Mouse (Mus musculus) layer of hippocampus, adult 18-20 months (tissue): Measurements from ENCODE around the gene Hrg. TPM values are rescaled to one million over a fixed set of nuclear protein-coding genes. Genes with fewer than 3 reads are reported as not detected.
"Not testable (repeated sequence)": the region's sequence is repeated elsewhere in the genome, so short reads cannot be mapped to it uniquely, and the experiment has no call there.

Experiments used
- DNase-seq, 2 experiments: peaks; one replicate each; pipeline ENCODE4 v3.0.0; 2022; ENCODE audit warnings: low spot score in 2 of 2
- total RNA-seq, 2 experiments: library from RNA; stranded (reverse); gene quantifications; 2 replicates each; pipeline ENCODE4 v1.2.3; 2021

Gene Hrg
- total RNA-seq, 2 experiments from 2014 or later, result not detected

GRCm38 (mm10) chr16:22956085-22956439 is 5.2 kb downstream of the Hrg start:
- no peak for DNase-seq

- no peak for DNase-seq
Measured at GRCm38 (mm10) chr16:22961073-22961472, 10.2 kb downstream of the Hrg start.

- DNase-seq, result no peak
Measured at GRCm38 (mm10) chr16:22962256-22962655, 11.4 kb downstream of the Hrg start.

DNA sequence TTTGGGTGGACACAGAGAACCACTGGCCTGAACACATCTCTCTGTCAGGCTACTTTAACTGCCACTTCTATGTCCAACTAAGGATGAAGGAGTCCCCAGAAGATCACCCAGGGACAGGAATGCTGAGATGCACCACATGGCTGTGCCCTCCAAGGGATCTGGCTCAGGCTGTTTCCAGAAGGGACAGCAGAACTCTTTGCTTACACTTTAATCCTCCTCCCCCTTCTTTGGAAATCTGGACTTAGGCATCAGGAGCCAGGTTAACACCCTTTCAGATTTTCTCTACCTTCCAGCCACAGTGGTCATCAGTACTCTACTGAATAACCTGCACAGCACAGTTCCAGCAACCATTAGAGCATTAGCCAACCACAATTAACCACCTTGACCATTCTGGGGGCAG is 12.4 kb downstream of the Hrg start:
- DNase-seq, result no peak

DNA sequence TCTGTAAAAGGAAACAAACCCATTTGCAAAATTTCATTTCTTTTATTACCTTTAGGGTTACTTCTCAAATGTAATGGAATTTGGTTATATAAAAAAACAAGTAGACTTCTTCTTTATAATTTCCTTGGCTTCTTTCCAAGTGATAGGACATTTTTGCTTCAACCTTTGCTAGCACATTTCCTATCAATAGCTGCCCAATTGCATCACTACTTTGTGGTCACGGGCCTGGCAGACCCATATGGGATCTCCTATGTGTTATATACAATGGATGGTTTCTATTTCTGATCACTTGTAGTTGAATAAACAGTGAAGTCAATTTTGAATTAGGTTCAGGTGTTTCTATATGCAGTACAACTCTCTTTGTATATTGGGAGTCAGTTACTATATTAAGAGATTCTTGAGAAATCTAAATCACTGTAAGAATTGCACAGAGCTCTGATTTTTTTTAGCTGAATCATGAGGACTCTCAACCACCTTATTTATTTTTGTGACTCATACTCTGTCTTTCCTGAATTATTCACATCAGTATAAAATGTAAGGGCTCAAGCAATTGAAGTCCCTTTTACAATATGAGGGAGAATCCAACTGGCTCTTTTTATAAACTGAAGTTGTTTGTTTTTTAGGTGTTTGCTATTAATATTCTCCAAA is 16.6 kb downstream of the Hrg start:
- no peak for DNase-seq

DNA sequence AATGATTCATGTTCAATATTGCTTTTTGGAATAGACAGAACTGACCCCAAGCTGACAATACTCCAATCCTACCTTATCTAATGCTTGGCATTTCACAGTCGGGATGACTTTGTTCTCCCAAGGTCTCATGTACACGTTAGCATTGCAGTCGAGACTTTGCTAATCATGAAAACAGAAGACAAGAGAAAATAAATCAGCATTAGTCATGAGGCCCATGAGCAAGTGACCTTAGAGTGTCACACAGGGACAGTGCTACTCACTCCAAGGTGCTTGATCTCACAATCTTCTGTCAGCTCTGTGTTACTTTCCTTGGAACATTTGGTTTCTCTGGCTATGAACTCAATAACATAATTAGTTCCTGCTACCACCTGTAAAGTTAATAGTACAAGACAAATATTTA is 46.1 kb downstream of the Hrg start:
- not testable (repeated sequence) for DNase-seq

Other genes starting within 250 kb of the Hrg start
- not detected for gene Crygs, start 139.5 kb upstream of the Hrg start, total RNA-seq
- 10 to 100 TPM; 15.0 to 16.4 TPM for gene Tbccd1, start 93.4 kb upstream of the Hrg start, total RNA-seq
- gene Dnajb11, start 93.2 kb upstream of the Hrg start, total RNA-seq, result 10 to 100 TPM; 67.0 to 69.8 TPM
- gene Ahsg, start 59.8 kb upstream of the Hrg start, total RNA-seq, result not detected
- gene Fetub, start 32.7 kb upstream of the Hrg start, total RNA-seq, result under 1 TPM; 0.22 to 0.30 TPM
- not detected for gene Kng2, start 78.4 kb downstream of the Hrg start, total RNA-seq
- gene Kng1, start 106.8 kb downstream of the Hrg start, total RNA-seq, result not detected
- gene Eif4a2, start 156.4 kb downstream of the Hrg start, total RNA-seq, result 100 to 1,000 TPM; 905 to 926 TPM
- gene Rfc4, start 176.7 kb downstream of the Hrg start, total RNA-seq, result 1 to 10 TPM; 2.5 to 3.9 TPM
- not detected for gene Adipoq, start 195.5 kb downstream of the Hrg start, total RNA-seq